Mouse (Mus musculus): ENCODE results near the gene Xxylt1.

GRCm38 (mm10) chr16:30925496-30925895, 155.7 kb downstream of the Xxylt1 start:
- TF ChIP-seq MAX (IDR thresholded peaks at IDR 0.05; ENCODE audit: low read length) (no peak), MAZ (IDR thresholded peaks at IDR 0.05; ENCODE audit: low read depth, low read length) (no peak), SIN3A (IDR thresholded peaks at IDR 0.05; ENCODE audit: low read length) (no peak), TCF12 (IDR thresholded peaks at IDR 0.05; ENCODE audit: low read depth, low read length) (no peak), SMC3 (IDR thresholded peaks at IDR 0.05; ENCODE audit: low read depth, low read length) (no peak), RAD21 (IDR thresholded peaks at IDR 0.05; ENCODE audit: low read depth, low read length) (no peak), USF2 (conservative IDR thresholded peaks at IDR 0.05; ENCODE audit: low read depth, low read length) (no peak), CTCF (conservative IDR thresholded peaks at IDR 0.05 in 1 of 2, IDR thresholded peaks at IDR 0.05 in 1 of 2; ENCODE audit: low read depth in 2 of 2, low read length in 2 of 2) (no peak), MXI1 (IDR thresholded peaks at IDR 0.05; ENCODE audit: low read depth, low read length) (no peak), POLR2A (IDR thresholded peaks at IDR 0.05; ENCODE audit: low read depth, low read length) (no peak), MAFK (IDR thresholded peaks at IDR 0.05; ENCODE audit: insufficient replicate concordance, low read length) (no peak)
